In the genomic region with DNA sequence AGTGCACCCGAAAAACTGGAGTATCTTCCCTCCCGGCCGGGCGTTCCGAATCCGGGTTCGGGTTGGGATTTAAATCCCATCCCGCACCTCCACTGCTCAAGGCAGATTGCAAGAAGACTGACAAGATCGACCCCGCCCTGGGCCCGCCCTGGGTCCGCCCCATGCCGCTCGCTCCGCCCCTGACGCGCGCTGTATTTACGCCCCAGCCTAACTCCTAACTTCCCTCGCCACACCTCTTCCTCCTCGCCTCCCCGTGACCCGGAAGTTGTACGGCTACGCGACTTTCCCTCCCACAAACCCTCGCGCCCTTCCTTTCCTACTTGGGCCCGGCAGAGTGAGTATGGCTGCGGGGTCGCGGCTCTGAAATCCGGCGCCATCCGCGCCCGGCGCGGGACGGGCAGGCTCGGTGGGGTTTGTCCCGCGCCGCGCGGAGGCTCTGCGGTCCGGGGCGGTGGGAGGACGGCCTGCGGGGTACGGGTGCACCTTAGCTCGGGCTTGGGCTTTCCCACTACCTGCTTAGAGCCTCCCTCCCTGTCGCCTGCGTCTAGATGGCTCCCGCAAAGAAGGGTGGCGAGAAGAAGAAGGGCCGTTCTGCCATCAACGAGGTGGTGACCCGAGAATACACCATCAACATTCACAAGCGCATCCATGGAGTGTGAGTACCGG, we compare ENCODE assay signal across 8 mouse cellular contexts. TPM values are rescaled to one million over a fixed set of nuclear protein-coding genes. Genes with fewer than 3 reads are reported as not detected.
DNase-seq lines count a peak whose midpoint lies in the region; ATAC-seq and TF ChIP-seq lines count a peak whose summit lies in the region.

A gene (plus strand): TSS at position 242 of the 666 bp plus-strand sequence.

- in situ Hi-C loops in ES-E14 (cut with MboI; ENCODE audit: low sequenced_read_pairs in 2 of 2, unreplicated experiment in 2 of 2): no loop called here

- peak within 1 kb of the TSS; percentile 58 for H3K4me2 ChIP-seq in forebrain, embryonic 15.5 days (replicated peaks)

- peak within 1 kb of the TSS; percentile 97 to 99 for H3K4me3 ChIP-seq in ES-E14 (ENCODE audit: insufficient read depth in 1 of 2, low read depth in 1 of 2, low read length in 2 of 2, poor library complexity in 1 of 2, severe bottlenecking in 1 of 2)
- peak within 1 kb of the TSS; percentile 51 for H3K4me3 ChIP-seq in forebrain, embryonic 15.5 days
- H3K4me3 ChIP-seq in lung, adult 2 months (replicated peaks; ENCODE audit: extremely low read depth, low read depth, low read length): peak within 1 kb of the TSS; percentile 83

- H3K9me3 ChIP-seq in ES-E14 (ENCODE audit: control insufficient read depth, insufficient read depth, low read depth, low read length): no peaks in the 10 kb centered on the region
- no peaks in the 10 kb centered on the region for H3K9me3 ChIP-seq in forebrain, embryonic 15.5 days

- peaks cover 4 to 8% of the 10 kb centered on the region in 2 experiments; a peak in 2 of 4 replicates for H3K4me1 ChIP-seq in ES-E14 (ENCODE audit: control insufficient read depth in 2 of 2, insufficient read depth in 2 of 2, low read length in 2 of 2, poor library complexity in 1 of 2)
- H3K4me1 ChIP-seq in forebrain, embryonic 15.5 days: peaks cover 19% of the 10 kb centered on the region
- H3K4me1 ChIP-seq in lung, adult 2 months (ENCODE audit: control insufficient read depth, insufficient read depth, low read length): peaks cover 9% of the 10 kb centered on the region; the same call in 1 of the 2 replicates

- H3K9ac ChIP-seq in ES-E14 (ENCODE audit: insufficient read depth, low read depth, low read length, poor library complexity, severe bottlenecking): peak within 1 kb of the TSS; percentile 100
- peak within 1 kb of the TSS; percentile 67 for H3K9ac ChIP-seq in forebrain, embryonic 15.5 days (replicated peaks)

- H3K36me3 ChIP-seq in ES-E14 (ENCODE audit: control insufficient read depth, insufficient read depth, low read length, poor library complexity, severe bottlenecking): peaks cover 39% of the 10 kb centered on the region
- peaks cover 28% of the 10 kb centered on the region for H3K36me3 ChIP-seq in forebrain, embryonic 15.5 days

- DNase-seq in ES-E14 (ENCODE audit: low read depth, low spot score): peak; percentile 88
- DNase-seq in cerebellum, adult 11-12 months: peak; percentile 98
- DNase-seq in heart, postnatal 25 days (ENCODE audit: low spot score): peak; percentile 98
- DNase-seq in layer of hippocampus, adult 18-20 months (ENCODE audit: low spot score in 2 of 2): peak; percentile 98
- peak; percentile 98 for DNase-seq in lung, adult 2 months
- DNase-seq in thymus, adult 18-20 months: peak; percentile 97 to 98

- WGBS in forebrain, embryonic 15.5 days: under 1% methylated on average over 59 of the region's 62 CpGs
- WGBS in lung, adult 2 months: under 1% methylated on average over 62 of the region's 62 CpGs

- peak within 1 kb of the TSS; percentile 89 for H3K27ac ChIP-seq in ES-E14 (ENCODE audit: insufficient read depth, low read depth, low read length, poor library complexity, severe bottlenecking)
- peak within 1 kb of the TSS; percentile 91 for H3K27ac ChIP-seq in forebrain, embryonic 15.5 days (replicated peaks)

- TF ChIP-seq CTCF in lung, adult 2 months (IDR thresholded peaks at IDR 0.05; ENCODE audit: insufficient read depth, low read length): no peak

- TF ChIP-seq POLR2A in lung, adult 2 months (IDR thresholded peaks at IDR 0.05; ENCODE audit: borderline replicate concordance, extremely low read depth, low read depth, low read length): peak; percentile 78

- intact Hi-C loops in heart, postnatal 25 days (cut with DNase I): no loop called here

- no peaks in the 10 kb centered on the region for H3K27me3 ChIP-seq in forebrain, embryonic 15.5 days

- peak; percentile 99 for ATAC-seq in forebrain, embryonic 15.5 days (replicated peaks)
- ATAC-seq in neutrophil, adult 5-6 weeks (ENCODE audit: extremely low read depth, insufficient number of reproducible peaks, low FRiP score, poor library complexity, severe bottlenecking): peak; percentile 100

TF ChIP-seq in ES-E14, 5 proteins besides CTCF, POLR2A, EP300 and RAD21:
- TF ChIP-seq HCFC1 (IDR thresholded peaks at IDR 0.05; ENCODE audit: borderline replicate concordance, insufficient read depth, low read length) (no peak; the same call in 1 of the 2 replicates), ZC3H11A (IDR thresholded peaks at IDR 0.05; ENCODE audit: borderline replicate concordance, low read depth, low read length) (no peak)
TF ChIP-seq in ES-E14: peak in this region for 0.

RNA-seq across cellular contexts. Expression of the gene that starts here (rescaled TPM):
- 1,395 and 1,593 TPM in 2 replicates for total RNA-seq in ES-E14 (2012; rRNA removed)
- polyA plus RNA-seq in forebrain, embryonic 15.5 days (2015; fragmentation: Nextera tagmentation; extraction: Ambion mirVana): 324 and 361 TPM in 2 replicates
- 100 to 1,000 TPM; 552 to 590 TPM for total RNA-seq in heart, postnatal 25 days (2021)
- 100 to 1,000 TPM; 514 to 526 TPM for total RNA-seq in layer of hippocampus, adult 18-20 months (2021)
- 157 and 201 TPM in 2 replicates for polyA plus RNA-seq in lung, adult 2 months (2012; rRNA removed)
- total RNA-seq in neutrophil, adult 5-6 weeks (2017): 157 and 163 TPM in 2 replicates

Comparison
In these comparisons a context has a peak if more than half of its experiments do, and no peak if none do; other contexts are left out.
1. Peak in every context shown above with its lines: DNase-seq, ATAC-seq, H3K4me3 ChIP-seq and H3K27ac ChIP-seq.